Mouse (Mus musculus): ENCODE measurements around the gene Ccdc163. TPM values are rescaled to one million over a fixed set of nuclear protein-coding genes. Genes with fewer than 3 reads are reported as not detected.
A peak's percentile ranks its signal among the peaks of the same experiment; 100 is the strongest.
"Not testable (repeated sequence)": the region's sequence is repeated elsewhere in the genome, so short reads cannot be mapped to it uniquely, and the experiment has no call there.

Gene Ccdc163
- total RNA-seq (2021): 1 to 10 TPM; 2.6 to 3.5 TPM
- long read RNA-seq, experiment 1: 0 reads
- long read RNA-seq, experiment 2, partial matches to known transcripts: 0 of 1 reads
- long read RNA-seq, experiment 2, other reads (novel, unspliced or antisense): 1 of 1 reads

DNA sequence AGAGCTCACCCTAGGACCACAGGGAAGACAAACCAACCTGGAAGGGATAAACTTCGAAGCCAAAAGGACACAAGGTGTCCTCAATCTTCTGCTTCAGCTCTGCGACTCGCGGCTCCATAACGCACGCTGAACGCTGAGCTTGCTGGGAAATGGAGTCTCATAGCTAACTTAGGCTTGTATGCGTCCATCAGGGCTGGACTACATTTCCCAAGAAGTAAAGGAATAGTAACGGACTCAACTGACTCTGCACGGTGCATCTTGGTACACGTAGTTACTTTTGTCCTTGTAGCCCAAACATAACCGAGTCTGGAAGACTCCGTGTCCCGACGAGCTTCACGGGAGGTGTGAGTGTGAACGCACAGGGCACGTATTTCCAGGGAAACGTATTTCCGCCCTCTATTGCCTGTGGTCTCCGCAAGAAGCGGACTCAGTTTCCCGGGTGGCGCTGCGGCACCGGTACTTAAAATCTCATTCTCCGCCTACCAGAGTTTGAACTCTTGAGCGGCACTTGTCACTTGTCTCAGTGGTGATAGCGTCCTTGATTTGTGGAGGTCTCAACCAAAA is at the start of gene Ccdc163, which contains the start of gene Mmachc:
Gene Ccdc163 (plus strand): TSS at position 309 of the 564 bp plus-strand sequence.
Gene Mmachc (minus strand): TSS at position 206 of the 564 bp plus-strand sequence.
- peak; percentile 93 for DNase-seq

DNA sequence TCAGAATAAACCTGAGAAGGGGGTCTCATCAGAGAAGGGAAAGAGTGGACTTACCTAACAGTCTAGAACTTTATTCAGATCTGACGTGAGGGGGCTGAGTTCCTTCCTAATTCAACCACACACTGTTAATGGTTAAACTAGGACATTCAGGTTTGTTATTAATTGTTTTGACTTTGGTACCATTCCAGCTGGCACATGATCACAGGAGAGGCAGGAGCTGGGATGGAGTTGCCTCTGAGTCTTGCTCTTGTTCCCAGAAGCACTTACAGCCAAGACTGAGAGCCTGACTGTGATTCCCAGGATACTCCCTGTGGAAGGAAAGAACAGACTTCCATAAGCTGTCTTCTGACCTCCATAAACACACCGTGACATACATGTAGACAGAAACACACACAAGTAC is 48.8 kb upstream of the Ccdc163 start:
- no peak for DNase-seq

DNA sequence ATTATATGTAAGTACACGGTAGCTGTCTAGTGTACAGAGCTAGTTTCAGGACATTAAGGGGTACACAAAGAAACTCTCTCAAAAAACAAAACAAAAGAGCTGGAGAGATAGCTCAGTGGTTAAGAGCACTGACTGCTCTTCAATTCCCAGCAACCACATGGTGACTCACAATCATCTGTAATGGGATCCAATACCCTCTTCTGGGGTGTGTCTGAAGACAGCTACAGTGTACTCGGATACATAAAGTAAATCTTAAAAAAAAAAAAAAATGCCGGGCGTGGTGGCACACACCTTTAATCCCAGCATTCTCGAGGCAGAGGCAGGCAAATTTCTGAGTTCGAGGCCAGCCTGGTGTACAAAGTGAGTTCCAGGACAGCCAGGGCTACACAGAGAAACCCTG is 48.4 kb upstream of the Ccdc163 start:
- not testable (repeated sequence) for DNase-seq

DNA sequence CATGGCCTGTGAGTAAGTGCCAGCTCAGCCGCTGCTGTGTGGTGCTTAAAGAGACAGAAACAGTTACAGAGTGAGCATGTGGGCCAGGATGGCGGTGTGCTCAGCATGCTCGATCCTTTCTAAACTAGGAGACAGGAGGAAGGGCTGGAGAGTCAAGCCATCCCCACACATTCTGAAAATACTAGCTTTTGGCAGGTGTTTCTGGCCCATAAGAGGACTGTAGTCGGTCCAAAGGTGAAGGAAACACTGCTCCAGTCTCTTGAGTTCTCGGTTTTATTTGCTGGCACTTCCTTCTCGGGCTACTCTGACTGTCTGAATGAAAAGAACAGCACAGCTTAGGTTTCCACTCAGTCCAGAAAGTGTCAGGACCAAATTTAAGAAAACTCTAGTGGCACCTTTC is 47.5 kb upstream of the Ccdc163 start:
- DNase-seq: no peak

DNA sequence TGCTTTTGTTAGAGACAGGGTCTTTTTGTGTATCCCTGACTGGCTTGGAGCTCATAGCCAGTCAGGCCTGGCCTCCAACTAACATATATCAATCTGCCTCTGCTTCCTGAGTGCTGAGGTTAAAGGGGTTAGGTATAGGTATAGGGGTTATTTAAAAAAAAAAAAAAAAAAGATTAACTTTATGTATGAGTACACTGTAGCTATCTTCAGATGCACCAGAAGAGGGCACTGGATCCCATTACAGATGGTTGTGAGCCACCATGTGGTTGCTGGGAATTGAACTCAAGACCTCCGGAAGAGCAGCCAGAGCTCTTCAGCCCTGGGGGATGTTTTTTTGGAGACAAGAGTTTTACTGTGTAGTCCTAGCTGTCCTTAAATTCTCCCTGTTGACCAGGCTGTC is 46.3 kb upstream of the Ccdc163 start:
- no peak for DNase-seq

DNA sequence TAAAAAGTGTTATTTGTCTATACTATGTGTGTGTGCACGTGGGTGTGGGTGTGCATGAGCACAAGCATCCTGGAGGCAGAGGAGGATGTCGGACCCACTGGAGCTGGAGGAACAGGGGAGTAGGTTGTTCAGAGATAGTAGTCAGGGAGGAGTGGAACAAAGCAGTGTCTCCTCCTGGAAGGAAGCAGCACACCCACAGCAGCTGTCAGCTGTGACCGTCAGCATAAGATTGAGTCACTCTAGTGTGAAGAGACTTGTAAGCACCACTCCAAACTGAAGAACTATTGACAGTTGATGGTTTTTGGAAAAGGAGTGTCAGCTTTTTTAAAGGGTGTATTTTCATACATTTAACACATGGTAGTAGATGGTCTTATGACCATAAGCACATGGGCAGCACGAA is 41.7 kb upstream of the Ccdc163 start:
- no peak for DNase-seq

DNA sequence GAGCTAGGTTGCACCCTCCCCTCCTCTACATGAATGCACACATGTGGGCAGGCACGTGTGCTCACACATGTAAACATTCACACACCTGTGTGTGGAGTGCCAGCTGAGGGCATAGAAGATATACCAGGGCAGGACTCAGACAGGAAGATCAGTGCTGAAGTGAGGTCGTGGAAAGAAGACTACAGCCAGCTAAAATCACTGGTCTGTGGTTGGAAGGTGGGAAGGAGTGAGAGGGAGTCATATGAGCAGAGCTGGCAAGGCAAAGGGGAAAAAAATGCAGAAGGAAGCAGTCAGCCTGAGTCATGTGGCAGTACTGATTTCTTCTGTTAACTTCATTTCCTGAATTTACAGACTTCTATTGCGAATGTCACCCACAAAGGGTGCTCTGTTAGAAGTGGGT is 40.2 kb upstream of the Ccdc163 start:
- peak; percentile 17 for DNase-seq

DNA sequence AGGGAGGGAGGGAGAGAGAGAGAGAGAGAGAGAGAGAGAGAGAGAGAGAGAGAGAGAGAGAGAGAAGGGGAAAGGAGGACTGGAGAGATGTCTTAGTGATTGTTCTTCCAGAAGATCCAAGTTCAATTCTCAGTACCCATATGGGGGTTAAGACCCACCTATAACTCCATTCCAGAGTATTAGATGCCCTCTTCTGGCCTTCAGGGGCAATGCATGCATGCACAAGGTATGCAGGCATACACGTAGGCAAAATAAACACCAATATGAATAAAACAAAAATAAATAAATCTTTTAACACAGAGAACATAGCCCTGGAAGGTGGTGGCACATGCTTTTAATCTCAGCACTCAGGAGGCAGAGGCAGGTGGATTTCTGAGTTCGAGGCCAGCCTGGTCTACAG is 39.0 kb upstream of the Ccdc163 start:
- no peak for DNase-seq

DNA sequence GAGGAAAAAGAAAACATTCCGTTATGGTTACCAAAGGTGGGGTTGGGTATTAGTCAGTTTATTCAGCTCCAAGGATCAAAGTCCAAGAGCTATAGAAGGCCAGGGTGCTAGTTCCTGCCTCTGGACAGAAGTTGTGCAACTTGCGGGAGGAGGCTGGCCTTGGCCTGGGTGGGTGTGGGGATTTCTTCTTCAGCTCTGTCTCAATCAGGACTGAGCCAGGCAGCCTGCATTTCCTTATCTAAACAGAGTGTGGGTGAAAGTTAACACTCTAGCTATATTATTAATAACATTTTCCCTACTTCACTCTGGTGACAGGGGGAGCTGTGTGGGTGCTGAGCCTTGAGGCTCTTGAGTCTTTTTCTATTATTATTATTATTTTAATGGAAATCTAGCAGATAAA is 35.5 kb upstream of the Ccdc163 start:
- DNase-seq: no peak

DNA sequence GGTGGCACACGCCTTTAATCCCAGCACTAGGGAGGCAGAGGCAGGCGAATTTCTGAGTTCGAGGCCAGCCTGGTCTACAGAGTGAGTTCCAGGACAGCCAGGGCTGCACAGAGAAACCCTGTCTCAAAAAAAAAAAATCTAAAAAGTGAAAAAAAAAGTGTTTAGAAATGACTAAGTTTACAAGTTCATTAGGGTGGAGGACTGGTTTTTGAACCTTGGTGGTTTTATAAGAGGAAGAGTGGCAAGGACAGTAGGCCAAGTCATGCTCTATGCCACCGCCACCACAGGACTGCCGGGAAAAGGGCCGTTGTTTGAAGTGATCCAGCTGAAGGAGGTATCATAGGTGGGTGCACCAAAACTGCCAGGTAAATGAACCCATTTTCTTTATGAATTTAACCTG is 33.5 kb upstream of the Ccdc163 start:
- not testable (repeated sequence) for DNase-seq

DNA sequence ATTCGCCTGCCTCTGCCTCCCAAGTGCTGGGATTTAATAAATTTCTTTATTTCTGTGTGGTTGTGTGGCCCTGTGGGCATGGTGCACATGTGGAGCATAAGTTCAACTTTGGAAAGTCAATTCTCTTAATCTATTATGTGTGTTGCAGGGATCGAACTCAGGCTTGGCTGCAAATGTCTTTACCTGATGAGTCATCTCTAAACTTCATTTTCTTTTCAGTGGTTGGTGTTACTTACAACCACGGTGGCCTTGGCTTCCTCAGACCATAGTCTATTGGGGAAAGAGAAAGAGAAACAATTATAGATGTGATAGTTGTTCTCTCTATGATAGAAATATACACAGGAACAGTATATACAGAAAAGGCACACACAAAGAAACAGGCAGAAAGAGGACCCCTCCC is 32.3 kb upstream of the Ccdc163 start:
- DNase-seq: no peak

DNA sequence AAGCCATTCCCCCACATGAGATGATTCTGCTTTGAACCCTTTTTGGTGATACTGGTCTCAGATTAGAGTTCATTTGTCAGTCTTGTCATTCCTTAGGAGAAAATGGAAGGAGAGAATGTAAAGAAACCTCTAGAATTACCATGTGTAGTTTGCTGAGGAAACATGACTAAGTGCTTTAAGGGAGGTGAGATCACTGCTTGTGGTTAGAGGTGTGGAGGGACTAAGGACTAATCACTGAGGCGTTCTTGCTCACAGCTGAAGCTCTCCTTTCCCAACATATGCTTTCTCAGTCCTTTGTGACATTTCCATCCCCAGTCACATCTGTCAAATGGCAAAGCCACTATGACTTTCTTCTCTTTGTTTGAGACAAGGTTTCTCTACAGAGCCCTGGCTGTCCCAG is 30.5 kb upstream of the Ccdc163 start:
- no peak for DNase-seq

DNA sequence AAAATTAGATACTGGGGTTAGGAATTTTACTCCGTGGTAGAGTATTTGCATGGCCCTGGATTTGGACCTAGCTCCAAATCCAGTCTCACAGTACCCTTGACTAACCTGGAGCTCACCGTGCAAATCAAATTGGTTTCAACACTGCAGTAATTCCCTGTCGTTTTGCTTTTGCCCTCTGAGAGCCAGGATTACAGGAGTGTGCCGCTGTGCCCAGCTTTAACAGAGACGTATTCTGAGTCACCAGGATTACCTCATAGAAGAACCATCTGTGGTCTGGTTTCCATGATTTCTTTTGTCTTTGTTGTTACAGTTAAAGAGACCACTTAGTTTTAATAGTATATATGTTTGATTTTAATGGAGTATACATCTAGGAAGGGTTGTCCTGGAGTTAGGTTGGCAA is 29.2 kb upstream of the Ccdc163 start:
- no peak for DNase-seq

DNA sequence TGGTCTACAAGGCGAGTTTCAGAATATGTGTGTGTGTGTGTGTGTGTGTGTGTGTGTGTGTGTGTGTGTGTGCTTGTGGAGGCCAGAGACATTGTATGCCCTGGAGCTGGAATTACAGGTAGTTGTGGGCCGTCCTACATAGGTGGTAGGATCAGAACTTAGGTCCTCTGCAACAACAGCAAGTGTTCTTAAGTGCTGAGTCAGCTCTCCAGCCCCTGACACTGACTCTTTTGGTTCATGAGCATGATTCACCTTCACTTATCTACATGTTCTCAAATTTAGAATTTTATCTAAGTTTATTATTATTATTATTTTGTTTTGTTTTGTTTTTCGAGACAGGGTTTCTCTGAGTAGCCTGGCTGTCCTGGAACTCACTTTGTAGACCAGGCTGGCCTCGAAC is 27.8 kb upstream of the Ccdc163 start:
- not testable (repeated sequence) for DNase-seq

DNA sequence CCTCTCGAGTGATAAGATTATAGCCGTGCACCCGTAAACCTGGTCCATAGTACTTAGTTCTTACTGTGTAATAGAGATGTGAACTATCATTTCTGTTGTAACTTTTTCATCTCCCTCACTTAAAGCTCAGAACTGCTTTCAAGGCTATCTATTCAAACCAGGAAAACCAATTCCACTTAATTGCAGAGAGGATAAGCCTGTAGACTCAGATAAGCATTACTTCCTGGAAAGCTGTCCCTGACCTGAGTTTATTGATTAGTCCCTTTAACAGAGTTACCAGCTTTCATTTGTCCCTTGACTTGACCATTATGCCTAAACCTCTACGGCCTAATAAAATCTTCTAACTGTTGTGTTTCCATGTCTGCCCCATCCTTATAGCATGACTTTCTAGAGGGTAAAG is 24.4 kb upstream of the Ccdc163 start:
- no peak for DNase-seq

DNA sequence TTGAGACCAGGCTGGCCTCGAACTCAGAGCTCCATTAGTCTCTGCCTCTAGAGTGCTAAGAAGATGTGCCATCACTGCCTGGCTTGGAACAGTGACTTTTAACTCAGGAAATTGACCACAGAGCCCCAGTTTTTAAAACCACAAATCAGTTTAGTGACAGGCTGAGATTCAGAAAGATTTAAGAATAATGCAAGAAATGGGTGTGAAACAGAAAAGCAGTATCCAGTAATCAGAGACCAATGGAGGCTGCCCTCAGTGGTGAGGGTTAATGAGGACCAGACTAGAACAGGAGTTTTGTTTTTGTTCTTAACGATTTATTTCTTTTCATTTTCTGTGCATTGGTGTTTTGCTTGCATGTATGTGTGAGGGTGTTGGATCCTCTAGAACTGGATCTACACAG is 23.6 kb upstream of the Ccdc163 start:
- DNase-seq: no peak

DNA sequence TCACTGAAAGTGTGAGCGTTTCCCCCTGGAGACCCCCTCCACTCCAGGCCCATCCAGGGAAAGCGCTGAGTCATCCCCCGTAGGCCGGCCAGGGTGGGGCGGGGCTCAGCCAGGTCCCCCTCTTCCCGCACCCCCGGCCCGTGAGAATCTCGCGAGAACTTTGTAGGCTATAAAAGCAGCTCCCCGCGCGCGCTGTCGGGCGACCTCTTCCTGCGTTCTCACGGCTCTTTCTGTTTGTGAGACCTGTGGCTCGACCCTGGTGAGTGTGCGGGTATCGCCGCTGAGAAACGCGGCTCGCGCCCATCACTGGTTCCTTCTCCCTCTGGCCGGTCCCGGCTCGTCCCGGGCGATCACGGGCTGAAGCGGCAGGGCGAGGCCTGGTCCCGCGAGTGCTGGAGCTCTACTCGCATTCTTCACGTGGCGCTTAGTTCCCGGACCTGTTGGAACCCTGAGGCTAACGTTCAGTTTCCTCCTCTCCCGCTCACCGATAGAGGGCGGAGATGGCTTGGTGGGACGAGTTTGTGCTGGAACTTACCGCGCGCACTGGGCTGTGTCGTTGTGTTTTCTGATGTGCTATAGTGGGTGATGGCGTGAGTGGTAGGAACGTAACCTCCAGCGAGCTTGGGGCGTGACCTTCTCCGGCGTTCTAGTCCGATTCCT is 22.8 kb upstream of the Ccdc163 start, which contains the start of gene Prdx1:
Gene Prdx1 (plus strand): TSS at position 143 of the 660 bp plus-strand sequence.
- DNase-seq: peak; percentile 93

DNA sequence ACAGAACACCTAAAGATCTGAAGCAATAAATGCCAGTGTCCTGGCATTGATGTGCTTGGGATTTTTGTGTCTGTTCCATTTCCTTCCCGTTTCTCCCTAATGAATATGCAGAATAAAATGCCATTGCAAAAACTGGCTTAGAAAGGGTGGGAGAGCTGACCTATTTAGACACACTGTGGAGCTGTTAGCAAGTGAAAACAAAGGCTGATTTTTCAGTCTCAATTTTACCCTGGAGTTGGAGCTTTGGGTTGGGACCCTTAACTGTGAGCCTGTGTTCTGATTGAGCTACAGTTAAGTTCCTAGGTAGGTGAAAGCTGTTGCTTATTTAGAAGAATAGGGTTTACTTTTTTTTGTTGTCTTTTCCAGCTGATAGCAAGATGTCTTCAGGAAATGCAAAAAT is 21.3 kb upstream of the Ccdc163 start:
- no peak for DNase-seq

DNA sequence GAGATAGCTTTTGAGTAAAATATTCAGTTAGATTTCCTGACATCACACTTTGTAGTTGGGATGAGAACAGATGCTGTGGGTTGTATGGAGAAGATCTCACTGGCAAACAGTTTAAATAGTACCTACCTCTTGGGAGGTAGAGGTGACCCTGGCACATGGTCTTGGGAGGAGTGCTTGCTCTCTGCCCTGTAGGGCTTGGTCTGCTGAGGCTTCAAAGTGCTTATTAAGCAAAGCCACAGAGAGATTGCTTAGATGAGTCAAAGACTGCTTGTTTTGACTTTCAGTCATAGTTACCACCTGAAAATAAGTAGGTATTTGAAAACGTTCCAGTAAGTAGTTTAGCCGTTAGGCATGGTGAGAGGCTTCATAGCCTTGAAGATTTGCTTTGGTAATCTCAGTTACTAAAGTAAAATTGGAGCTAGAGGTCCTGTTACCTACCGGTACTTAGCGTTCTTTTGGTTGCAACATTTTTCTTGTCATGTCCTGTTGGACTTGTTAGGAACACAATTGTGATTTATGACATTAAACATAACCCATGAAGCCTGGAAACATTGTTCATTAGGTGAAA is 18.9 kb upstream of the Ccdc163 start:
- no peak for DNase-seq

DNA sequence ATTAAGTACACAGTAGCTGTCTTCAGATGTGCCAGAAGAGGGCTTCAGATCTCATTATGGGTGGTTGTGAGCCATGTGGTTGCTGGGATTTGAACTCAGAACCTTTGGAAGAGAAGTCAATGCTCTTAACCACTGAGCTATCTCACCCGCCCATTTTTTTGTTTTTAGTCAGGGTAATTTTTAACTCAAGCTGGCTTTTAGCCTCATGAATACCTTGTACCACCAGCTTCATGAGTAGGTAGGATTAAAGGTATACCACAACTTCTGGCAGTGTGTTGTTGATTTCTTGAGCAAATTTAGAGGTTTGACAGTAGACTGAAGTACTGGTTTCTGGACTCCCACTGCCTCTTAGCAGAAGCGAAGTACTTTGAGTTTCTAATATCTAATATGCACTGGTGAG is 16.2 kb upstream of the Ccdc163 start:
- no peak for DNase-seq

DNA sequence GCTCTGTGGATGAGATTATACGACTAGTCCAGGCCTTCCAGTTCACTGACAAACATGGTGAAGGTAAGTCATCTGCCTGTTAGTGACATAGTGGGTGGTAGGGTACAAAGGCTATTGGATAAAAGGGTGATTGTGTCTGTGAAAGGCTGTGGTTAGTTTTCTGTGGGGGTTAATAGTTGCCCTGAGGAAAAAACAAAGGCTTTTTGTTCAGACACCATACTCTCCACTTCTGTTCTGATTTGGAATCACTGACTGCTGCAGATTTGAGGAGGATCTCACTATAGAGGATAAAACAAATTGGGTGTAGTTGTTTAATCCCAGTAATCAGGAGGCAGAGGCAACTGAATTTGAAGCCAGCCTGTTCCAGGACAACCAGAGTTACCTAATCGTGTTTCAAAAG is 14.5 kb upstream of the Ccdc163 start:
- no peak for DNase-seq

DNA sequence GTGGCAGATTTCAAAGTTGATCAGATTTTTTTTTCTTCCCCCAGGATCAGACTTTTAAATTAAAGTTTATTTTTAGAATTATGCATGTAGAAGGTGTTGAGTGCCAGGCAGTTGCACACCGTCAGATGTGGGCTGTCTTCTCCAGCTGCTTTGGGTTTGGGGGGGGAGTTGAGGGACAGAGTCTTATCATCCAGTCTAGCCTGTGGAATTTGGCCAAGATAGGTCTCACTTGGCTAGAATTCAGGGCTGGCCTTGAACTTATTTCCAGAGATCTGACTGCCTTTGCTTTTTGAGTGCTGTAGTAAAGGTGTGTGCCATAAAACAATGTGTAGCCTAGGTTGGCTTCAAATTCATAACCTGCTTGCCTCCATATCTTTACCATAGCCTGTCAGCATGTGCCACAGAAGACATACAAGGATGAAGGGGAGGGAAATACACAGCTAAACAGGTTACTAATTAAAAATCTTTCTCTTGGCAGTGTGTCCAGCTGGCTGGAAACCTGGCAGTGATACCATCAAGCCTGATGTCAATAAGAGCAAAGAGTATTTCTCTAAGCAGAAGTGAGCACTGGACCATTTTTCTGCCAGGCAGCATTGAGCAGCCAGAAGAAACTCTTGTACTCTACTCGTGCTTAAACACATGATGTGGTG is 9.5 kb upstream of the Ccdc163 start:
- no peak for DNase-seq

DNA sequence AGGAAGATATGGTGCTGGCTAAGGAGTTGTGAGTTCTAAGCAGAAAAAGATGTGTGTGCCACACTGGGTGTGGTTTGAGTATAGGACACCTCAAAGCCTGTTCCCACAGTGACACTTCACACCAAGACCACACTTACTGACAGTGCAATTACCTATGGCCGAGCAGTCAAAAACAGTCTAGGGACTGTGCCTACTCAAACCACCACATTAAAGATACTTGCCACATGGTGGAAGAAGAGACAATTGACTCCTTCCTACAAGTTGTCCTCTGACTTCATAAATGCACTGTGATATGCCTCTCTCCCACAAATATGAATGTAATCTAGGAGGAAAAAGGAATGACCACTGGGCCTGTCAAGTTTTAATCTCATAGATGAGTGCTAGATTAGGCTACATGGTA is 7.3 kb upstream of the Ccdc163 start:
- DNase-seq: no peak
